Mouse (Mus musculus) heart, postnatal 0 days (tissue): ENCODE results near the gene Nxph1. TPM values are rescaled to one million over a fixed set of nuclear protein-coding genes. Genes with fewer than 3 reads are reported as not detected.

Experiments
- ATAC-seq: fragments of 200-750 bp; cut with Nextera tagmentation; 2 replicates; pipeline ENCODE4 v1.8.0; 2017; ENCODE audit warnings: low read depth, moderate number of reproducible peaks, moderate library complexity; ENCODE audit not compliant: insufficient read depth
- DNase-seq: peaks from one replicate; pipeline ENCODE4 v3.0.0-alpha.2; 2016; ENCODE audit warnings: low spot score
- H3K27ac ChIP-seq: fragments of 300-500 bp; sonication (generic); 2 replicates; pipeline ENCODE4 v1.5.1; 2014; ENCODE audit warnings: low read depth, mild to moderate bottlenecking
- H3K27me3 ChIP-seq: fragments of 300-500 bp; sonication (generic); 2 replicates; pipeline ENCODE4 v1.6.1; 2014; ENCODE audit warnings: low read length, mixed read lengths; ENCODE audit not compliant: control insufficient read depth, insufficient read depth
- H3K36me3 ChIP-seq: fragments of 300-500 bp; sonication (generic); replicated peaks from 2 replicates; pipeline ENCODE4 v1.6.1; 2014; ENCODE audit warnings: low read length, mixed read lengths; ENCODE audit not compliant: control insufficient read depth, insufficient read depth
- H3K4me1 ChIP-seq: fragments of 300-500 bp; sonication (generic); 2 replicates; pipeline ENCODE4 v1.6.1; 2014; ENCODE audit warnings: antibody characterized with exemption; ENCODE audit not compliant: control insufficient read depth, insufficient read depth
- H3K4me2 ChIP-seq: fragments of 300-500 bp; sonication (generic); 2 replicates; pipeline ENCODE4 v1.6.1; 2014; ENCODE audit warnings: low read depth, mild to moderate bottlenecking, low read length, moderate library complexity
- H3K4me3 ChIP-seq: fragments of 300-500 bp; sonication (generic); 2 replicates; pipeline ENCODE4 v1.5.1; 2014; ENCODE audit warnings: low read depth, low read length
- H3K9ac ChIP-seq: fragments of 300-500 bp; sonication (generic); replicated peaks from 2 replicates; pipeline ENCODE4 v1.6.1; 2014; ENCODE audit warnings: low read depth, low read length, mixed read lengths
- H3K9me3 ChIP-seq: fragments of 300-500 bp; sonication (generic); replicated peaks from 2 replicates; pipeline ENCODE4 v1.6.1; 2016; ENCODE audit warnings: low read length; ENCODE audit not compliant: control insufficient read depth
- CTCF ChIP-seq: IDR thresholded peaks from 2 replicates; pipeline ENCODE4 v1.5.1; 2016; ENCODE audit warnings: antibody characterized with exemption, control low read depth, low read depth
- EP300 ChIP-seq: IDR thresholded peaks from 2 replicates; pipeline ENCODE4 v1.6.1; 2016; ENCODE audit warnings: antibody characterized with exemption, low read depth
- WGBS: fragments of 180-500 bp; shearing (Covaris S2); extraction: QIAGEN DNeasy Blood & Tissue Kit; methylation state at CpG from one replicate; pipeline ENCODE4 v1.1.7; 2014; 5-methylcytosine and 5-hydroxymethylcytosine counted together
- polyA plus RNA-seq: library from polyadenylated mRNA; unstranded; fragments of >200 nt; fragmentation: Nextera tagmentation; extraction: Ambion mirVana; gene quantifications from 2 replicates; pipeline ENCODE4 v1.2.1, GENCODE M21; 2015
- total RNA-seq: library from RNA; depleted of rRNA; stranded (reverse); fragments of >200 nt; gene quantifications from 2 replicates; pipeline ENCODE4 v1.2.3, GENCODE M21; 2014; ENCODE audit warnings: low replicate concordance; rRNA removed

Gene Nxph1
- total and polyA plus RNA-seq, 2 experiments from 2014 or later, result 0.07 TPM; not detected in 1

DNA sequence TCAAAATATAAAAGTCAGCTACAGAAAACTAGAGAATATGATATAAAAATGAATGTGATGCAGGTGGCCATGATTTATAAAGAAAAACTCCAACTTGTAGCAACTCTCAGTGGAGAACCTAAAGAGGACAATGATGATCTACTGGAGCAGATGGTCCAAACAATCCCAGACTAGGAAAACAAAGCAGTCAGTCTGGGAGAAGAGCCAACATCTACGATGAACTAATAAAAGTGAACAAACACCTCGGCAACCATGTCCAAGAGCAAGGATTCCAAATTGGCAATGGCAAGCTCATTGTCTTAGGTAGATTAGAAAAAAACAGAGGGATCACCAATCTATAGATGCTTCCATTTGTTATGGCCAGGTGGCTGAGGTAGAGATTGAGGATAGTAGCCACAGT is 211.0 kb downstream of the Nxph1 start:
- H3K4me1 ChIP-seq, result no peaks in the 10 kb centered on the region
- 69% methylated on average over 2 of the region's 2 CpGs for WGBS
- no peak for ATAC-seq

GRCm38 (mm10) chr6:9182477-9182876 is 234.2 kb downstream of the Nxph1 start:
- 49% methylated on average over 3 of the region's 3 CpGs for WGBS
- no peaks in the 10 kb centered on the region for H3K27me3 ChIP-seq
- ATAC-seq, result no peak

More for the DNA sequence above, 211.0 kb downstream of the Nxph1 start:
- DNase-seq, result no peak
- Histone ChIP-seq H3K9ac (no peak overlapping the region), H3K4me2 (no peak overlapping the region), H3K27ac (no peak overlapping the region), H3K4me3 (no peak overlapping the region), H3K27me3 (no peaks in the 10 kb centered on the region), H3K36me3 (no peaks in the 10 kb centered on the region), H3K9me3 (no peaks in the 10 kb centered on the region)
- TF ChIP-seq CTCF (no peak), EP300 (no peak)

GRCm38 (mm10) chr6:9210730-9211129 is 262.5 kb downstream of the Nxph1 start:
- Histone ChIP-seq H3K4me1 (no peaks in the 10 kb centered on the region), H3K4me3 (no peak overlapping the region), H3K9me3 (no peaks in the 10 kb centered on the region), H3K4me2 (no peak overlapping the region), H3K27ac (no peak overlapping the region), H3K9ac (no peak overlapping the region), H3K36me3 (no peaks in the 10 kb centered on the region), H3K27me3 (no peaks in the 10 kb centered on the region)
- ATAC-seq (no peak), DNase-seq (no peak)
- 67% methylated on average over 4 of the region's 4 CpGs for WGBS
- TF ChIP-seq CTCF (no peak), EP300 (no peak)

More at GRCm38 (mm10) chr6:9182477-9182876, 234.2 kb downstream of the Nxph1 start:
- DNase-seq, result no peak
- Histone ChIP-seq H3K4me1 (no peaks in the 10 kb centered on the region), H3K4me2 (no peak overlapping the region), H3K9me3 (no peaks in the 10 kb centered on the region), H3K9ac (no peak overlapping the region), H3K4me3 (no peak overlapping the region), H3K27ac (no peak overlapping the region), H3K36me3 (no peaks in the 10 kb centered on the region)
- TF ChIP-seq CTCF (no peak), EP300 (no peak)

DNA sequence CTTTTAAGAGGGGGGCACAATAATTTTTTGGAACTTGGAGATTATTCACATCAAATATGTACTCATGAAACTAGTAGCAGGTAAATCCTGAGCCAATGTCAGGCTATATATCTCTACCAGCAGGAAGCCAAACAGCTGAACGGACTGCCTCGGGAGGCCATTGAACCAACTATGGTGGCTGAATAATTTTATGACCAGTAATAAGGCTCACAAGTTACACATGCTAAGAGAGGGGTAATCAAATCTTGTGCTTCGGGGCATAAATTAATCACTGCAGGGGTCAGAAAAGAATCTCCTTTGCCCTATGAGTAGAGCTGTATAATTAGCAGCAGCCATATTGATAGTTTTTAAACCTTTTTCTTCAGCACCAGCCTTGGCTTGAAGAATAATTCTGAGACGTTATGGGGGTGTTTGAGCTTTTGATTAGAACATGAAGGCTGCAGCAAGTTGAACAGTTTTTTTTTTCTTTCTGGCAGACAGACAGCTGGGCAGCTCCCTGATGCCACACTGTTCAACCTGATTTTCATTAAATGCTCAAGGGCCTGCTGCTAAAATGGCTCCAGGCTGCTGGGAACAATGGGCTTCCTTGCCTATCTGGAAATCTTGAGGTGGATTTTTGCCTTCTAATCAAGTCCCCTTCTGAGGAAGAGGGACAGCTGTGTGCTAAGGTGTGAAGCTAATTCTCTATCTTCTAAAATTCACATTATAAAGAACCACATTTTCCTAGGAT is 272.7 kb downstream of the Nxph1 start:
- Histone ChIP-seq H3K4me1 (no peaks in the 10 kb centered on the region), H3K9me3 (no peaks in the 10 kb centered on the region), H3K4me2 (no peak overlapping the region), H3K27ac (no peak overlapping the region), H3K9ac (no peak overlapping the region), H3K36me3 (no peaks in the 10 kb centered on the region), H3K27me3 (no peaks in the 10 kb centered on the region), H3K4me3 (no peak overlapping the region)
- TF ChIP-seq EP300 (no peak), CTCF (no peak)
- 76% methylated on average over 4 of the region's 4 CpGs for WGBS
- ATAC-seq, result no peak
- no peak for DNase-seq

DNA sequence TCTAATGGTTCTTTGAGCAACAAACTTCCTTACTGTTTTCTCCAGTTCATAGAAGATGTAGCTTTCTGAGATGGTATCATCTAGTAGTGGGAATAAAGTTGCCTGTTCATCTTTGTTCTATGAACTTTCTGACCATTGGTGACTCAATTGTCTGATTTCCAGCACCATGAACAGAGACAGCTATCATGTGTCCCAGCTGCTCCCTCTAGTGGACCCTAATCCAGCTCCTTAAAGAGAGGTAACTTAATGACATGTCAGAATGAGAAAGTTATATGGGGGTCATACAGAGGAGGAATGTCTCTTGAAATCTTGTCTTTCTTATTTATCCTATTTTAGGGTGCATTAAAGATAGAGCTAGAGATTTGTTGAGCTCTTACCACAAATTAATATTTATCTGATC is 286.6 kb downstream of the Nxph1 start:
- DNase-seq (no peak), ATAC-seq (no peak)
- H3K27me3 ChIP-seq, result no peaks in the 10 kb centered on the region
- TF ChIP-seq EP300, result no peak
- TF ChIP-seq CTCF, result no peak
- no peaks in the 10 kb centered on the region for H3K36me3 ChIP-seq
- H3K4me2 ChIP-seq, result no peak overlapping the region
- no peaks in the 10 kb centered on the region for H3K4me1 ChIP-seq
- no peak overlapping the region for H3K27ac ChIP-seq
- no peak overlapping the region for H3K9ac ChIP-seq
- H3K9me3 ChIP-seq, result no peaks in the 10 kb centered on the region
- no peak overlapping the region for H3K4me3 ChIP-seq

DNA sequence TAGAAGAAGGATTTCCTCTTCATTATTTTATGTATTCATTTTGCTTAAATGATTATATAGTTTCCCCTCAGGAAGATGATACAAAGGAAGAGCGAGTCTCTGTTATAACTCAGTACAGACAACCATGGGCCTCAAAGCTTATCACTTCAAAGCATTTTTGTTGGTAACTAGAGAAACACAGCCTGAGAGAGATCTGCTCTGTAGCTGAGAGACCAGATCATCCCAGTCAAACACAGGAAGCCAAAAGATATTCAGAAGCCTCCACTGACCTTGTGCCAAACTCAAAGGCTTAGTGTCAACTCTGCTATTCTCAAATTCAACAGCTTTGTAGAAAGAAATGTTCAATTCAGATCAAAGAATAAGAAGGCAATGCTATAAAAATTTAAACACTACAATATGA is 319.8 kb downstream of the Nxph1 start:
- no peak overlapping the region for H3K4me3 ChIP-seq
- H3K36me3 ChIP-seq, result no peaks in the 10 kb centered on the region
- no peaks in the 10 kb centered on the region for H3K4me1 ChIP-seq
- no peak for TF ChIP-seq EP300
- TF ChIP-seq CTCF, result no peak
- no peak for ATAC-seq
- 54% methylated on average over 1 of the region's 1 CpGs for WGBS
- no peak overlapping the region for H3K9ac ChIP-seq
- no peak for DNase-seq
- H3K4me2 ChIP-seq, result no peak overlapping the region
- no peak overlapping the region for H3K27ac ChIP-seq
- no peaks in the 10 kb centered on the region for H3K27me3 ChIP-seq
- H3K9me3 ChIP-seq, result no peaks in the 10 kb centered on the region; the same call in 1 of the 2 replicates

Other genes starting within 250 kb of the Nxph1 start
- 3.6 and 5.3 TPM in 2 replicates for gene Ica1, start 169.9 kb upstream of the Nxph1 start, total RNA-seq
- gene Ica1, start 169.9 kb upstream of the Nxph1 start, polyA plus RNA-seq, result 19.8 and 22.2 TPM in 2 replicates